Mouse (Mus musculus) ovary, postnatal 36 days (tissue): Measurements from ENCODE around the gene Gpx8.
A peak's percentile ranks its signal among the peaks of the same experiment; 100 is the strongest.

Experiments
- DNase-seq: peaks from one replicate; pipeline ENCODE4 v3.0.0; 2022; ENCODE audit warnings: low spot score, mixed read lengths

Gpx8 gene

GRCm38 (mm10) chr13:113046211-113046883 lies at the start of gene Gpx8:
Gene Gpx8, minus strand, starts transcription at chr13:113046410.
- peak; percentile 58 for DNase-seq

DNA sequence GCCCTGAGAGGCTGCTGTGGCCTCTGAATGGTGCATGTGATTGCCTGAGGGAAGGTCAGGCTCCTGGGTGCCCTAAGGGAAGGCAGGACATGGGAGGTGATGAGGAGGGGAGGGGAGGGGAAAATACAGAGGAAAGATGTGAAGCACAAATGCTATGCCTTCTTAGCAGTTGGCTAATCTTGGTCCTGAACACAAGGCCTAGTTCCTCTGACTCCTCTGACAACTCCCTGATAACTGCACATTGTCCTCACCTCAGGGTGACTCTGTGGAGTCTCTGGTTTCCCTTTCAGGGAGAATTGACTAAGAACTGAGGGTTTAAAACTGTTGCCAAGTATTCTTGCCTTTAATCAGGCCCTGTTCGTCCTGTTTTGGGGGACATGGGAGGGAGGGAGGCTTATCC lies 48.4 kb upstream of the Gpx8 start:
- no peak for DNase-seq

GRCm38 (mm10) chr13:113090489-113090888 lies 44.3 kb upstream of the Gpx8 start:
- no peak for DNase-seq

DNA sequence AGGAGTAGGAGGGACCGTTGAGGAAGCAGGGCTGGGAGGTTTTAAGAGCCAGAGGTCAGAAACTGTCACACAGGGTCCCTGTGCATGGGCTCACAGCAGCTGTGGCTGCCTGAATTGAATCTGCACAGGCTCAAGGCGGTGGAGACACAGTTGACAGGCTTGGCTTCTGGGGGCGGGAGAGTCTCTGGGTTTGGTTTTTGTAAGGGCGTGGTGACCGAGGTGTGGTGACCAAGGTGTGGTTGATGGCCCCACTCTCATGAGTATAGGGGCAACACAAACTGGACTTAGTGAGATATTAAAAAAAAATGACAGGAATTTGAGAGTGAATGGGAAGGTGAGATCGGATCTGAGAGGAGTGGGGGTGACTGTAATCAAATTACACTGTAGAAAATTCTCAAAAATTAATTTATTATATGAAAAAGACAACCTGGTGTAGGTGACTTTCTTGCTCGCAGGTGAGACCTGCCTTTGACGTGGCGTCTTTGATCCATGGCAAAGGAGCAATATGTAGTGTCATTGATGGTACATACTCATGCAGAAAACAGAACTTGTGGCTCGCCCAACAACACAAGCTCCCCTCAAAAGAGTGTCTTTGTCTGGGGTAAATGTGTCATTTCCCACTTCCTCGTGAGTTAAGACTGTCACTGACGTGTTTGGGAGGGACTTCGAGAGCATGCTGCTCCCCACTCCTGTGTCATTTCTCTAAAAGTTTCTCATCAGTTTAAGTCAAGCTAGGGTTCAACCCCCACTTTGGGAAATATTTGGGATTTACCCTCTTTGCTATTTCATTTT lies 41.2 kb upstream of the Gpx8 start:
- DNase-seq, result no peak

DNA sequence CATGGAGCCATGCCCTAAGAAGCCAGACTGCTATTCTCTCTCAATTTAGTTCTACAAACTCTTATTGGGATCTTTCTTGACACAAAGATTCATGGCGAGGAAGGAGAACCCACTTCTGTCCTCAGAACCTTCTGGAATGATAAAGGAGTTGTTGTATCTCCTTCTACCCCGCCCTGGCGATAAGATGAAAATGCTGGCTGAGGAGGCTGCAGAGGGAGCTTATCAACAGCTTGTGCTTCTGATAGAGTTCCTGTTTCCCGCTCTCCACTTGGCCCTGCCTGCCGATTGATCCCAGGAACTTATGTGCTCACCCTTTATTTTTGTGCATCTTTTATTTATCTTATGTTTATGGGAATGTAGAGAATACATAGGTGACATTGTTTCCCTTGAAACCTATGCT lies 38.5 kb upstream of the Gpx8 start:
- DNase-seq, result no peak

GRCm38 (mm10) chr13:113082101-113082500 lies 35.9 kb upstream of the Gpx8 start:
- no peak for DNase-seq

- DNase-seq, result no peak
Observed at GRCm38 (mm10) chr13:113079021-113079420, 32.8 kb upstream of the Gpx8 start.

DNA sequence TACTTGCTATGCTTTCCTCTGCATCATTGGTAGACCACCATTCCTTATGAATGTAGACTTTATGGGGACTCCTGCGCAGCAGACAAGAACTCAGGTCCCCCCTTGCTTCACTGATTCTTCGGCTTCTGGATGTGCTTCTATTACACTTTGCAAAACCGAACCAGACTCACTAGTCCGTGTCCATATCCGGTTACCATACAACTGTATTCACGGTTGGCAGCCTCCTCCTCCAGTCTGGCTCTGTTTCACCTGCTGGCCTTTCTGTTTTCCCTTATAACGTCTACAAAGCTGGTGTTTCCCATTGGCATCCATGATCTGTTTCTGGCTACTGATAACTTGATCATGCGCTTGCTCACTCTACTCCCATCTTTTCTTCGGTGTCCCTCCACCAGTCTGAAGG lies 18.3 kb upstream of the Gpx8 start:
- no peak for DNase-seq

DNA sequence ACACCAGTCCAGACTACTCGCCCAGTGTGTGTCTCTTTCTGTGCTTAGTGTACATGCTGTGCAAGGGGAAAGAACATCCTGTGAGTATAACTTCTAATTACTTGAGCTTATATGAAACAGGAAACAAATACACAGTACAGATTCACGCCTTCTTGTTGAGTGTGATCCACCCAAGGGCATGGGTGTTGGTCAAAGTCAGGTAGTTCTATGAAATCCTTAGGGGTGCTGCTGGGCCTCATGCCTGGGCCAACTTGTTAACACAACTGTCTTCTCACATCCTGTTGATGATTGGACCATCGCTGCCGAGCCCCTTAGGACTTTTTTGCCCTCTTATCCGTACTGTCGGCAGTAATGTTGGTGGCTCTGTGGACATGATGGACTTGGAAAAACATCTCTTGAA lies 15.5 kb upstream of the Gpx8 start:
- DNase-seq, result no peak

GRCm38 (mm10) chr13:113055826-113056225 lies 9.6 kb upstream of the Gpx8 start:
- DNase-seq, result no peak

GRCm38 (mm10) chr13:113054230-113054629 lies 8.0 kb upstream of the Gpx8 start:
- no peak for DNase-seq

GRCm38 (mm10) chr13:113047647-113048046 lies 1.4 kb upstream of the Gpx8 start:
- DNase-seq, result no peak

GRCm38 (mm10) chr13:113047018-113047417 lies 808 bp upstream of the Gpx8 start:
- no peak for DNase-seq

- no peak for DNase-seq
Observed at GRCm38 (mm10) chr13:113045458-113046110, 626 bp downstream of the Gpx8 start.

DNA sequence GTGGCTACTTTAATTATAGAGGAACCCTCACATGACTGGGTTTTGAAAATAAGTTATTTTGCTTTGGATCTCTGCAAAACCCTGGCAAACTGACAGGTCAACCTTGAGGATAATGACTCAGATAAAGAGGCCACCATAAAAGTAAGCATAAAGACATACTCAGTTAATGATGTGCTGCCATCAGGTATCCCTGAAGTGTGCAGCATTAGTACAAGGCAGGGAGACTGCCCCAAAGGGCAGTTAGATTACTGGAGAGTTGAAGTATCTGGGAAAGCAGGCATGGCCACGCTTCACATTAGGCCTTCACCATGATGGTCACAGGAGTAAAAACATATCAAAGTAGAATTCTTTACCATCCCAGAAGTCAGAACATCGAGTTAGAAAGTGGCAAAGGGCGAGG lies 1.3 kb downstream of the Gpx8 start:
- no peak for DNase-seq

GRCm38 (mm10) chr13:113035852-113036251 lies 10.4 kb downstream of the Gpx8 start:
- DNase-seq, result peak; percentile 31

DNA sequence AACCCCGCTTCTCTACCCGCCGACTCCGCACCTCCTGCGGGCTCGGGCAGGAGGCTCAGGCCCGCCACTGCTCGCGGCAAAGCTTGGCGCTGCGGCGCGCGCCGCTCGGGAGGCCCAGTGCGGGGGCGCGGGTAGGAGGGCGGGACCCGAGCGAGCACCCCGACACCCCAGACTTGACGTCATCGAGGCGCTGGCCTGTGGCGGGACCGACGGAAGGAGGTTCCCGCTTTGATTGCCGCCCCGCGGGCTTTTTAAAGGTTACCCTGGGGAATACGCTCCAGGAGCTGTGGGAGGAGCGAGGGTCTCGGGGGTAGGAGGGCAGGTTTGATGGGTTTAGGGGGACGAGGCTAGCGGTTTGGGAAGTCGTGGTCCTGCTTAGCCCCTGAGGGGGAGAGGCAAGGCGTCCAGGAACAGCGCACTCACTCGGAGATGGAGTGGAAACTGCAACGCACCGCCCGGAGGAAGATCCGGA lies 11.2 kb downstream of the Gpx8 start, which contains the start of gene Cdc20b:
Gene Cdc20b, plus strand, starts transcription at position 162 of the 472 bp plus-strand sequence.
- DNase-seq, result peak; percentile 50

DNA sequence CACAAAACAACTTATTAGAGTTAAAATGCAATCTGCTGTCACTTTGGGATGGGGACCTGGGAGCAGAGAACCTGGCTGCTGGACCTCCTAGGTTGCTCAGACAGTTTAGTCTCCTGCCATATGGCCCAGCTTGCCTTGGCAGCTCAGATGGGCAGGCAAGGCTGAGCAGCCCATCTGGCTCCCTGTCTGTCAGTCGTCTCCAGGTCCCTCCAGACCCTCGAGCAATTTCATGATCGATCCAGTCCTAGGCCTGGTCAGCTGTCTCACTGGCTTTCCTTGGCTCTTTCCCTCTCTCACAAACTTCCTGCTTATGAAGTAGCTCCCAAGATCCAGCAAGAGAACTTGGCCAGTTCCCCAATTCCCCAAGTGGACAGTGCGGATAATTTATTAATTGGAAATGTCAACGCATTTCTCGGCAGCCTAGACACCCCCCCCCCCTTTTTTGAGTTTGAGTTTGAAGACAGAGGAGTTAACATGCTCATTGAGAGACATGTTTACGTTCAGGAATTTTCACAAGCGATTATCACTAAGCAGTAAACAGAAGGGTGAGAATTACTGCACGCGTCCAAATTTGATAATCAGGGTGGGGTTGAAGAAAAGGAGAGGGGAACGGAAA lies 11.8 kb downstream of the Gpx8 start:
- DNase-seq, result no peak

- DNase-seq, result no peak
Observed at GRCm38 (mm10) chr13:113032831-113033230, 13.4 kb downstream of the Gpx8 start.

DNA sequence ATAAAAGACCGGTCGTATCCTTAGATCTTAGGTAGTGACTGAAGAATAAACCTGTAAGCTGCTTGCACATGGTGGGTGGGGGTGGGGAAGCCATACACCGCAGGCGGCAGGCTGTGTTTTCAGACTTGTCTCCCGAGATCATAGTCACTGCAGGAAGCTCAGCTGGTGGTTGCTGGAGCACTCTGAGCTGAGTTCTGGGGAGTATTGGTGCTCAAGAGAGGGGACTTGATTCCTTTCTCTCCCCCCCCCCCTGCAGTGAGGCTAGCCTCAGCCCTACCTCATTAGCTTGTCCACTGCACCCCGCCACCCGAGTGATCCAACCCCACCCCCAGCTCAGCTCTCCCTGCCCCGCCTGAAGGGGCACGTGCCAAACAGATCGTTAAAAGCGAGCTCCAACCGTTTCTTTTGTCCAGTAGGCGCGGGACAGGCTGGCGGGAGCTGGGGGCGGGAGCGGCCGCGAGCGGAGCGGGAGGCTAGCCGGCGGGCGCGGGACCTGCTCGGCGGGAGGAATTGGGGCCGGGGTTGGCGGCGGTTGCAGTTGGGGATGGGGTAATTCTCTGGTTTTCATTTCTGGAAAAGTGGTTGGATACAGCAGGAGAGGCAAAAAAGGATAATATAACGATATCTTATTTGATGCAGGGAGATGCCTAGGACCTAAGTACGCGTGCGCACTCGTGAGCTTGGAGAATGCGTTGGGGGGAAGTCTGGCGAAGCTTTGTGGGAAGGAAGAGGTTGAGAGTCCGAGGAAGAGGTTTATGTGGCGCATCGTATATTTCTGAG lies 14.2 kb downstream of the Gpx8 start:
- peak; percentile 18 for DNase-seq

- DNase-seq, result no peak
Observed at GRCm38 (mm10) chr13:113031351-113031750, 14.9 kb downstream of the Gpx8 start.
